Mouse (Mus musculus) C2C12 (cell line): ENCODE measurements around the gene Dnah17.

Source experiments
- CEBPB ChIP-seq: IDR thresholded peaks from one replicate; pipeline ENCODE4 v1.6.1; 2011; ENCODE audit warnings: low read depth, mild to moderate bottlenecking, control low read depth, moderate library complexity
- CTCF ChIP-seq: IDR thresholded peaks from one replicate; pipeline ENCODE4 v1.5.1; 2011; ENCODE audit not compliant: control insufficient read depth, insufficient read depth, insufficient read length
- MAX ChIP-seq: IDR thresholded peaks from one replicate; pipeline ENCODE4 v1.6.1; 2011; ENCODE audit warnings: mild to moderate bottlenecking, control low read depth
- USF1 ChIP-seq: IDR thresholded peaks from one replicate; pipeline ENCODE4 v1.6.1; 2011; ENCODE audit warnings: low read depth, mild to moderate bottlenecking, control low read depth, moderate library complexity

DNA sequence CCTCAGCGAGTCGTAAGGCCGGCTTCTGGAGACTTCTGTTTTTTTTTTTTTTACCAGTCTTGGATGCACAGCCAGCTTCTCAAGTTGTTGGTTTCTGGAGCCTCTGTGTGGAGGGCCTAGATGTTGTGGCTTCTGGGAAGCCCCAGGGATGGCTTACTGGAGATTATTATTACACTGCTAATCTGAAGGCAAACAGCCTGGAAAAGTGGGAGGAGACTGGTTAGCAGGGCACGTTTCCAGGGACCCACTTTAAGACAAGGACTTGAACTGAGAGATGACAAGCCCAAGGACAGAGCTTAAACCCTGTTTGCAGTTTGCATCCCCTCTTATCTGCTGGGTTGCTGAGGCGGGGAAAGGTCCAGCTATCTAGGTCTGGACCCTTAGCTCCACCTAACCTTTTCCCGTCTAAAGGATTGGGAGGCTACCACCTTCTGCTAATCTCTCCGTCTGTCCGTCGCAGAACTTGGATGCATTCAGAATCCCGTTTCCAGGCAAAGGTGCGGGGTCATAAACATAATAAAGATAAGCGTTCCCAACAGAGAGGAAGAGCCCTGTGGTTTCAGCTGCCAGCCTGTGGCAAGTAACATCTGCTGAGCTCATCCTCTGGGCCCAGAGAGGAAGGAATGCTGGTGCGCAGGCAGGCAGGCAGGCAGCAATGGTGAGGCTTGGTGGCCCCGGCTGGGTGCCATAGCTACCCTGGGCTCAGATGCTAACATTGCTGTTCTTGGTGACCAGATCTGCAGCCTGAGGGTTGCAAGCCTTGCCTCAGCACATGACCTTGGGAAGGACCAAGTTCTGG, 155.9 kb downstream of the Dnah17 start:
- TF ChIP-seq CTCF (no peak), CEBPB (no peak), MAX (no peak), USF1 (no peak)
